Comparison of ENCODE assay signal across 12 mouse cellular contexts in genomic region chr2:174502831-174503460, GRCm38 (mm10). TPM values are rescaled to one million over a fixed set of nuclear protein-coding genes. Genes with fewer than 3 reads are reported as not detected.
DNase-seq lines count a peak whose midpoint lies in the region; ATAC-seq and TF ChIP-seq lines count a peak whose summit lies in the region.
"Had no signal": no experiment of that assay in that cellular context is flagged by ENCODE, and none has a peak within 500 bp of the region (broad histone marks: within the 10 kb centered on the region; RNA-seq: fewer than 3 reads in every experiment).

No protein-coding gene starts in this region.

- TF ChIP-seq CTCF in heart, postnatal 0 days (IDR thresholded peaks at IDR 0.05; ENCODE audit: low read depth) = no peak
- TF ChIP-seq CTCF in heart, adult 2 months (IDR thresholded peaks at IDR 0.05) = no peak

- H3K36me3 ChIP-seq in heart, postnatal 0 days (replicated peaks; ENCODE audit: control insufficient read depth, insufficient read depth, low read length) = no peaks in the 10 kb centered on the region
- no peaks in the 10 kb centered on the region for H3K36me3 ChIP-seq in heart, adult 2 months (ENCODE audit: control insufficient read depth, insufficient read depth, low read length)
- no peaks in the 10 kb centered on the region for H3K36me3 ChIP-seq in midbrain, embryonic 13.5 days
- no peaks in the 10 kb centered on the region for H3K36me3 ChIP-seq in midbrain, embryonic 10.5 days

- no peak for TF ChIP-seq POLR2A in heart, adult 2 months (IDR thresholded peaks at IDR 0.05; ENCODE audit: insufficient read depth, low read depth, low read length)

- no peaks in the 10 kb centered on the region for H3K9me3 ChIP-seq in heart, postnatal 0 days (replicated peaks; ENCODE audit: control insufficient read depth, low read length)
- no peaks in the 10 kb centered on the region for H3K9me3 ChIP-seq in midbrain, embryonic 13.5 days
- H3K9me3 ChIP-seq in midbrain, embryonic 10.5 days (replicated peaks) = no peaks in the 10 kb centered on the region

- no peaks in the 10 kb centered on the region for H3K4me1 ChIP-seq in heart, postnatal 0 days (ENCODE audit: control insufficient read depth, insufficient read depth)
- no peaks in the 10 kb centered on the region for H3K4me1 ChIP-seq in heart, adult 2 months (ENCODE audit: control insufficient read depth, insufficient read depth, low read length)
- H3K4me1 ChIP-seq in midbrain, embryonic 13.5 days (replicated peaks) = peaks cover 25% of the 10 kb centered on the region
- no peaks in the 10 kb centered on the region for H3K4me1 ChIP-seq in midbrain, embryonic 10.5 days

- intact Hi-C loops in heart, adult 2 months (cut with DNase I) = no loop called here

- WGBS in heart, postnatal 0 days = 44% methylated on average over 25 of the region's 25 CpGs
- 51% methylated on average over 25 of the region's 25 CpGs for WGBS in heart, adult 2 months
- WGBS in midbrain, embryonic 13.5 days = 78% methylated on average over 25 of the region's 25 CpGs
- 89% methylated on average over 25 of the region's 25 CpGs for WGBS in midbrain, embryonic 10.5 days

- no peak overlapping the region for H3K4me2 ChIP-seq in heart, postnatal 0 days (ENCODE audit: low read depth, low read length)
- H3K4me2 ChIP-seq in midbrain, embryonic 13.5 days (replicated peaks) = no peak overlapping the region

- no peak for TF ChIP-seq EP300 in heart, postnatal 0 days (IDR thresholded peaks at IDR 0.05; ENCODE audit: low read depth)
- TF ChIP-seq EP300 in heart, adult 2 months (IDR thresholded peaks at IDR 0.05; ENCODE audit: insufficient read depth, low read depth, low read length) = no peak

- H3K9ac ChIP-seq in heart, postnatal 0 days (replicated peaks; ENCODE audit: low read depth, low read length) = no peak overlapping the region
- H3K9ac ChIP-seq in heart, adult 2 months (ENCODE audit: low read depth, low read length) = no peak overlapping the region
- H3K9ac ChIP-seq in midbrain, embryonic 13.5 days (replicated peaks) = no peak overlapping the region

- ATAC-seq in heart, postnatal 0 days (ENCODE audit: insufficient read depth, low read depth) = 0 out of 2 replicates have a peak, but pooled peaks have one; percentile 44
- 0 out of 2 replicates have a peak, but pooled peaks have one; percentile 32 for ATAC-seq in midbrain, embryonic 13.5 days
- no peak for ATAC-seq in inflammation-experienced regulatory T-cells, adult 6 months

- no peaks in the 10 kb centered on the region for H3K27me3 ChIP-seq in heart, postnatal 0 days (ENCODE audit: control insufficient read depth, insufficient read depth, low read length)
- no peaks in the 10 kb centered on the region for H3K27me3 ChIP-seq in heart, adult 2 months (ENCODE audit: control insufficient read depth, insufficient read depth, low read length)
- no peaks in the 10 kb centered on the region for H3K27me3 ChIP-seq in midbrain, embryonic 13.5 days
- no peaks in the 10 kb centered on the region for H3K27me3 ChIP-seq in midbrain, embryonic 10.5 days (ENCODE audit: low read depth, poor library complexity, severe bottlenecking)

- H3K4me3 ChIP-seq in heart, postnatal 0 days (ENCODE audit: low read depth, low read length) = no peak overlapping the region
- H3K4me3 ChIP-seq in heart, adult 2 months = no peak overlapping the region
- no peak overlapping the region for H3K4me3 ChIP-seq in midbrain, embryonic 13.5 days (replicated peaks)
- no peak overlapping the region for H3K4me3 ChIP-seq in midbrain, embryonic 10.5 days
- H3K4me3 ChIP-seq: layer of hippocampus, adult 2 months had no signal

- H3K79me2 ChIP-seq in heart, adult 2 months (replicated peaks; ENCODE audit: control insufficient read depth, insufficient read depth, low read length) = no peaks in the 10 kb centered on the region

- no peak overlapping the region for H3K27ac ChIP-seq in heart, postnatal 0 days (ENCODE audit: low read depth)
- no peak overlapping the region for H3K27ac ChIP-seq in heart, adult 2 months
- no peak overlapping the region for H3K27ac ChIP-seq in midbrain, embryonic 13.5 days
- H3K27ac ChIP-seq in midbrain, embryonic 10.5 days (replicated peaks) = no peak overlapping the region
- H3K27ac ChIP-seq: layer of hippocampus, adult 2 months had no signal

- no peak for DNase-seq in heart, postnatal 0 days (ENCODE audit: low spot score)
- no peak for DNase-seq in heart, adult 2 months
- no peak for DNase-seq in midbrain, embryonic 10.5 days (ENCODE audit: low spot score)
- DNase-seq in adrenal gland, postnatal 10 days = peak; percentile 37
- DNase-seq in mesoderm, embryonic 11.5 days (ENCODE audit: low read depth, low spot score) = peak; percentile 6
- no peak for DNase-seq in layer of hippocampus, postnatal 10 days (ENCODE audit: low spot score in 2 of 2)
- DNase-seq: cerebellum, postnatal 25 days; gastrocnemius, postnatal 36 days; liver had no signal

RNA-seq across cellular contexts. Expression of gene Prelid3b, which starts 30.1 kb away (rescaled TPM):
- 83.5 and 118 TPM in 2 replicates for total RNA-seq in heart, postnatal 0 days (2014; rRNA removed; ENCODE audit: low replicate concordance)
- polyA plus RNA-seq in heart, postnatal 0 days (2015; fragmentation: Nextera tagmentation; extraction: Ambion mirVana) = 144 and 155 TPM in 2 replicates
- 10 to 100 TPM; 53.1 to 57.8 TPM for total RNA-seq in heart, adult 2 months (2021)
- 58.8 and 87.6 TPM in 2 replicates for polyA plus RNA-seq in heart, adult 2 months (2012; rRNA removed)
- 108 and 115 TPM in 2 replicates for polyA plus RNA-seq in midbrain, embryonic 13.5 days (2015; fragmentation: Nextera tagmentation; extraction: Ambion mirVana)
- polyA plus RNA-seq in midbrain, embryonic 10.5 days (2016; fragmentation: Nextera tagmentation; extraction: Ambion mirVana) = 125 and 132 TPM in 2 replicates
- 100 to 1,000 TPM; 171 to 172 TPM for total RNA-seq in adrenal gland, postnatal 10 days (2021)
- 10 to 100 TPM; 43.4 to 48.0 TPM for total RNA-seq in layer of hippocampus, postnatal 10 days (2021)
- 100 to 1,000 TPM in 1 of 3 experiments, 10 to 100 TPM in 2; 69.4 to 146 (median 73.1) TPM for polyA plus RNA-seq in inflammation-experienced regulatory T-cells, adult 6 months (2017; shearing (Covaris generic))

RNA-seq across cellular contexts. Expression of gene Atp5e, which starts 39.0 kb away (rescaled TPM):
- total RNA-seq in heart, postnatal 0 days (2014; rRNA removed; ENCODE audit: low replicate concordance) = 761 and 1,121 TPM in 2 replicates
- 2,030 and 2,121 TPM in 2 replicates for polyA plus RNA-seq in heart, postnatal 0 days (2015; fragmentation: Nextera tagmentation; extraction: Ambion mirVana)
- 1,000 to 10,000 TPM; 1,426 to 1,687 TPM for total RNA-seq in heart, adult 2 months (2021)
- 969 and 1,190 TPM in 2 replicates for polyA plus RNA-seq in heart, adult 2 months (2012; rRNA removed)
- polyA plus RNA-seq in midbrain, embryonic 13.5 days (2015; fragmentation: Nextera tagmentation; extraction: Ambion mirVana) = 768 and 784 TPM in 2 replicates
- 569 and 605 TPM in 2 replicates for polyA plus RNA-seq in midbrain, embryonic 10.5 days (2016; fragmentation: Nextera tagmentation; extraction: Ambion mirVana)
- total RNA-seq in adrenal gland, postnatal 10 days (2021) = 100 to 1,000 TPM; 569 to 676 TPM
- total RNA-seq in layer of hippocampus, postnatal 10 days (2021) = 100 to 1,000 TPM; 332 to 389 TPM
- 100 to 1,000 TPM; 583 to 771 (median 610) TPM for polyA plus RNA-seq in inflammation-experienced regulatory T-cells, adult 6 months (2017; shearing (Covaris generic))

RNA-seq across cellular contexts. Expression of gene Tubb1, which starts 52.5 kb away (rescaled TPM):
- total RNA-seq in heart, postnatal 0 days (2014; rRNA removed; ENCODE audit: low replicate concordance) = 1.0 TPM in 1 of 2 replicates, not detected in the other
- 0.73 and 0.74 TPM in 2 replicates for polyA plus RNA-seq in heart, postnatal 0 days (2015; fragmentation: Nextera tagmentation; extraction: Ambion mirVana)
- total RNA-seq in heart, adult 2 months (2021) = 10 to 100 TPM in 1 of 2 experiments, 1 to 10 TPM in 1; 4.1 to 21.4 TPM
- polyA plus RNA-seq in heart, adult 2 months (2012; rRNA removed) = 6.8 and 9.7 TPM in 2 replicates
- polyA plus RNA-seq in midbrain, embryonic 13.5 days (2015; fragmentation: Nextera tagmentation; extraction: Ambion mirVana) = 0.98 and 1.5 TPM in 2 replicates
- 4.3 and 6.1 TPM in 2 replicates for polyA plus RNA-seq in midbrain, embryonic 10.5 days (2016; fragmentation: Nextera tagmentation; extraction: Ambion mirVana)
- total RNA-seq in adrenal gland, postnatal 10 days (2021) = 1 to 10 TPM; 1.0 to 1.3 TPM
- total RNA-seq in layer of hippocampus, postnatal 10 days (2021) = not detected
- under 1 TPM in 1 of 3 experiments, not detected in 2; 0.25 TPM for polyA plus RNA-seq in inflammation-experienced regulatory T-cells, adult 6 months (2017; shearing (Covaris generic))
- total RNA-seq: gastrocnemius, postnatal 36 days; layer of hippocampus, adult 2 months had no signal

Comparison
In these comparisons a context has a peak if more than half of its experiments do, and no peak if none do; other contexts are left out.
1. DNase-seq: peak in adrenal gland, postnatal 10 days (single experiment) and mesoderm, embryonic 11.5 days (single experiment); none in heart, postnatal 0 days (single experiment), heart, adult 2 months (0 of 2), midbrain, embryonic 10.5 days (single experiment) and layer of hippocampus, postnatal 10 days (0 of 2).